ENCODE assay signal across 8 mouse cellular contexts in genomic region chr2:72285256-72285887, GRCm38 (mm10). TPM values are rescaled to one million over a fixed set of nuclear protein-coding genes. Genes with fewer than 3 reads are reported as not detected.
A peak's percentile ranks its signal among the peaks of the same experiment; 100 is the strongest.
DNase-seq lines count a peak whose midpoint lies in the region; ATAC-seq and TF ChIP-seq lines count a peak whose summit lies in the region.

Gene Map3k20, plus strand, starts transcription at chr2:72285637.

- H3K4me1 ChIP-seq in testis, adult 2 months (ENCODE audit: control insufficient read depth, insufficient read depth, low read length): peaks cover 8% of the 10 kb centered on the region
- peaks cover 14% of the 10 kb centered on the region for H3K4me1 ChIP-seq in embryonic facial prominence, embryonic 10.5 days
- H3K4me1 ChIP-seq in limb, embryonic 14.5 days (ENCODE audit: control insufficient read depth, insufficient read depth, low read length): no peaks in the 10 kb centered on the region
- peaks cover 3% of the 10 kb centered on the region; the same call in 1 of the 2 replicates for H3K4me1 ChIP-seq in midbrain, embryonic 15.5 days

- peak within 1 kb of the TSS; percentile 77 for H3K4me2 ChIP-seq in limb, embryonic 14.5 days (replicated peaks; ENCODE audit: low read depth, low read length, severe bottlenecking)
- H3K4me2 ChIP-seq in midbrain, embryonic 15.5 days: peak within 1 kb of the TSS; percentile 73

- H3K36me3 ChIP-seq in testis, adult 2 months (ENCODE audit: control insufficient read depth, insufficient read depth, low read length): no peaks in the 10 kb centered on the region
- H3K36me3 ChIP-seq in embryonic facial prominence, embryonic 10.5 days (replicated peaks): no peaks in the 10 kb centered on the region
- H3K36me3 ChIP-seq in limb, embryonic 14.5 days (ENCODE audit: control insufficient read depth, insufficient read depth, low read length): no peaks in the 10 kb centered on the region
- H3K36me3 ChIP-seq in midbrain, embryonic 15.5 days (replicated peaks): no peaks in the 10 kb centered on the region
- H3K36me3 ChIP-seq in splenic B cell, adult 2 months (ENCODE audit: control insufficient read depth, insufficient read depth, low read length, poor library complexity, severe bottlenecking): no peaks in the 10 kb centered on the region

- peak within 1 kb of the TSS; percentile 54 for H3K27ac ChIP-seq in testis, adult 2 months (ENCODE audit: control insufficient read depth, insufficient read depth, low read depth, low read length)
- H3K27ac ChIP-seq in embryonic facial prominence, embryonic 10.5 days (replicated peaks): peak within 1 kb of the TSS; percentile 93
- H3K27ac ChIP-seq in limb, embryonic 14.5 days (replicated peaks; ENCODE audit: low read depth, low read length): 0 out of 2 replicates have a peak within 1 kb of the TSS, but pooled peaks have one; percentile 39
- no peak within 1 kb of the TSS for H3K27ac ChIP-seq in midbrain, embryonic 15.5 days

- peak; percentile 80 for ATAC-seq in limb, embryonic 14.5 days (ENCODE audit: low FRiP score, low read depth)
- peak; percentile 70 for ATAC-seq in midbrain, embryonic 15.5 days (replicated peaks)

- 2% methylated on average over 50 of the region's 50 CpGs for WGBS in embryonic facial prominence, embryonic 10.5 days
- 3% methylated on average over 44 of the region's 50 CpGs for WGBS in limb, embryonic 14.5 days
- 1% methylated on average over 50 of the region's 50 CpGs for WGBS in midbrain, embryonic 15.5 days

- peak within 1 kb of the TSS; percentile 91 for H3K9ac ChIP-seq in limb, embryonic 14.5 days (ENCODE audit: low read depth, low read length, severe bottlenecking)
- H3K9ac ChIP-seq in midbrain, embryonic 15.5 days: peak within 1 kb of the TSS; percentile 48

- H3K27me3 ChIP-seq in testis, adult 2 months (ENCODE audit: control insufficient read depth, insufficient read depth, low read length): no peaks in the 10 kb centered on the region
- H3K27me3 ChIP-seq in embryonic facial prominence, embryonic 10.5 days (replicated peaks; ENCODE audit: low read depth, poor library complexity, severe bottlenecking): peaks cover 24% of the 10 kb centered on the region
- H3K27me3 ChIP-seq in limb, embryonic 14.5 days (ENCODE audit: control insufficient read depth, insufficient read depth, low read length): no peaks in the 10 kb centered on the region
- H3K27me3 ChIP-seq in midbrain, embryonic 15.5 days (replicated peaks): peaks cover 3% of the 10 kb centered on the region
- no peaks in the 10 kb centered on the region for H3K27me3 ChIP-seq in splenic B cell, adult 2 months (ENCODE audit: control insufficient read depth, insufficient read depth, low read length, poor library complexity, severe bottlenecking)

- peak within 1 kb of the TSS; percentile 90 for H3K4me3 ChIP-seq in testis, adult 2 months (ENCODE audit: control insufficient read depth, low read depth, low read length)
- peak within 1 kb of the TSS; percentile 96 for H3K4me3 ChIP-seq in embryonic facial prominence, embryonic 10.5 days
- peak within 1 kb of the TSS; percentile 85 for H3K4me3 ChIP-seq in limb, embryonic 14.5 days (replicated peaks; ENCODE audit: low read length)
- H3K4me3 ChIP-seq in midbrain, embryonic 15.5 days: peak within 1 kb of the TSS; percentile 63

- TF ChIP-seq POLR2A in testis, adult 2 months (IDR thresholded peaks at IDR 0.05; ENCODE audit: control insufficient read depth, low read depth, low read length): peak; percentile 31; the same call in 1 of the 2 replicates
- TF ChIP-seq POLR2A in limb, embryonic 14.5 days (IDR thresholded peaks at IDR 0.05; ENCODE audit: borderline replicate concordance, extremely low read depth, insufficient read depth, insufficient read length): no peak

- DNase-seq in testis, postnatal 14 days (ENCODE audit: low spot score): no peak
- peak; percentile 84 for DNase-seq in embryonic facial prominence, embryonic 10.5 days (ENCODE audit: low spot score)
- peak; percentile 83 to 88 for DNase-seq in heart, adult 18-20 months
- peak; percentile 78 for DNase-seq in kidney, adult 18-20 months
- peak; percentile 64 for DNase-seq in limb, embryonic 14.5 days (ENCODE audit: low spot score)
- peak; percentile 66 for DNase-seq in splenic B cell, adult 2 months (ENCODE audit: low read depth, low spot score)

- H3K9me3 ChIP-seq in embryonic facial prominence, embryonic 10.5 days: no peaks in the 10 kb centered on the region
- no peaks in the 10 kb centered on the region for H3K9me3 ChIP-seq in limb, embryonic 14.5 days (ENCODE audit: control insufficient read depth, low read length)
- H3K9me3 ChIP-seq in midbrain, embryonic 15.5 days: no peaks in the 10 kb centered on the region

- TF ChIP-seq CTCF in testis, adult 2 months (IDR thresholded peaks at IDR 0.05; ENCODE audit: control insufficient read depth, insufficient read depth, insufficient replicate concordance, low read depth, low read length): no peak

RNA-seq across cellular contexts. Expression of gene Map3k20, which starts in this region (rescaled TPM):
- 2.8 and 3.0 TPM in 2 replicates for polyA plus RNA-seq in testis, adult 2 months (2012; rRNA removed)
- polyA plus RNA-seq in embryonic facial prominence, embryonic 10.5 days (2016; fragmentation: Nextera tagmentation; extraction: Ambion mirVana): 7.3 and 8.7 TPM in 2 replicates
- total RNA-seq in heart, adult 18-20 months (2021): 100 to 1,000 TPM; 270 to 291 TPM
- polyA plus RNA-seq in limb, embryonic 14.5 days (2012; rRNA removed): 13.4 and 14.6 TPM in 2 replicates
- polyA plus RNA-seq in limb, embryonic 14.5 days (2014; fragmentation: Nextera tagmentation; extraction: Ambion mirVana): 18.2 and 21.1 TPM in 2 replicates
- 5.0 TPM in 2 replicates for polyA plus RNA-seq in midbrain, embryonic 15.5 days (2015; fragmentation: Nextera tagmentation; extraction: Ambion mirVana)
